Mouse (Mus musculus): ENCODE measurements around the gene Kif6.

The Kif6 gene

DNA sequence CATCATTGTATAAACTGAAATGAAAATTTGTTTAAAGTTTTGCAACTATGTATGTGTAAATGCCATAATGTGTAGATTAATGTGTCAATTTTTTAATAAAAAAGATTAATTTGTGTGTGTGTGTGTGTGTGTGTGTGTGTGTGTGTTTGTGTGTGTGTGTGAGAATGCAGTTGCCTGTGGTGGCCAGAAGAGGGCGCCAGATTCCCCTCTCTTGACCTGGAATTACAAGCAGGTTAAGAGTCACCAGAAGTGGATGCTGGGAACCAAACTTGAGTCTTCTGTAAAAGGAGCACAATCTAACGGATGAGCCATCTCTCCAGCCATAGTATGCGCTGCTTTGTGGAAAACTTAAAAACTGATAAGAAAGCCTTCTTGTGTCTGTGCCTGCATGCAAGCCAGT, 121.4 kb downstream of the Kif6 start:
- DNase-seq (ENCODE audit: extremely low read depth, low read depth): no peak

DNA sequence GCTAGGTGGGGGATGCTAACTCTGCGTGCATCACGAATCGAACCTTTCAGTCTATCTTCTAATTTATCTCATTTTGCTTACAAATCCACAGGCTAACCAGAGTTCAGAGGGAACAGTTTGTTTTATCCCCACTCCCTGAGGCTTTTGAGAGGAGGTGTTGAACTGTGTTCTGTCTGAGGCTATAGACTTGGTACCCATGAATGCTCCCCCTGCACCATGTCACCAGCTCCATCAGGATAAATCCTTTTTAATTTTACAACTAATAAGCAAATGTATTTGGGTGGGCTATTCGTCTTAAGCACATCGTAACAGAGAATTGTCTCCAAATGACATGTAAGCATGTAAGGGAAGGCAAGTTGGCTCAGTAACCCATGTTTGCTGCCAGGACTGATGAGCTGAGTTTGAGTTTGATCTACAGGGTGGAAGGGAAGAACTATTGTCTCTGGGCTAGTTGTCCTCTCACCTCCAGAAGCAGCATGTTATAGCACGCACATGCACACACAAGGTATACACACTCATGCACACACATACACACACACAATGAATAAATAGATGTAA, 122.4 kb downstream of the Kif6 start:
- DNase-seq (ENCODE audit: extremely low read depth, low read depth): no peak

DNA sequence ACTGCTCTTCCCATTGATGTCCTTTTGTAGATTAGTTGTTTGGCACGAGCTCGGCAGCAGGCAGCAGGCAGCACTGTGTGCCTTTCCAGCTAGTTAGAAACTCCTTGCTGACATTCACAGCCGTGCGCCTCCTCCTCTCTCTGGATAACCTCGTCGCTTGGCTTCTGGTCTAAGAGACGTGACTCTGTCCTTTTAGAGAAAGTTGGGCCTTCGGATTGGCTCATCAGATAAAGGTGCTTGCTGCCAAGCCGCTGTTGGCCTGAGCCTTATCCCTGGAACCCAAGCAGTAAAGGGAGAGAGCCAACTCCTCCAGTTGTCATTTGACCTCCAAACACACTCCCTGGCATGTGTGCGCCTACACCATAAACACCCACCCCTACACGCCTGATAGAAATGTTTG, 123.4 kb downstream of the Kif6 start:
- DNase-seq (ENCODE audit: extremely low read depth, low read depth): no peak

DNA sequence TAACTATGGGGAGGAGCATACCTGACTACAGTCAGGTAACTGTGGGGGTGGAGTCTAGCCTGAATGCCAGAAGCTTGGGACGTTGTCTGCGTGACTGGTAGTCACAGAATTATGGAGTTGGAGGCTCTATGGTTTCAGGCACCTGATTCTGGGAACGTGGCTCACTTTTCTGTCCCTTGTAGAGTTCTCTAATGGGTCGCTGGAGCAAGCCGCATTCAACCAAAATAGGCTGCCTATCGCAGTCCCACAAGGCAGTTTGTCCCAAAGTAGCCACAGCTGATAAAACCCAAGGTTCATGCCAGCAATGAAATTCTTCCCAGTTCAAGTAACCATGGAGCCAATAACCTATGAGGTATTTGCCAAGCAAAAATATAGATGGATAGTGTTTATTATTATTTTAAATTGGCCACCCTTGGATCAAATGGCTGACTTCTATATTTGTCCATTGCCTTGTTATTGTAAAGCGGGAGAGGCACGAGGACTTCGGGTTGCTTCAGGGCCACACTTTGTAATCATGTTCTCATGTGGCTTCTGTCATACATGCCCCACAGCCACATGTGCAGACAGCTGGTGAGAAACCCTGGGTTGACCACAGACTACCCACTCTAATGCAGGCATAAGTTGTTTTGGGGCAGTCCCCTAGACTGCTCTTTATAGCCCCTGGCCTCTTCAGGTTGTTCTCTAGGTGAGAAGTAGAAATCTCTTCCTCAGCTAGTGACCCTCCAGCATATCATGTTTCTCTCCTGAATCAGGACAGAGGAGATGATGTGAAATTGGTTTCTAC, 125.2 kb downstream of the Kif6 start:
- no peak for DNase-seq (ENCODE audit: extremely low read depth, low read depth)

DNA sequence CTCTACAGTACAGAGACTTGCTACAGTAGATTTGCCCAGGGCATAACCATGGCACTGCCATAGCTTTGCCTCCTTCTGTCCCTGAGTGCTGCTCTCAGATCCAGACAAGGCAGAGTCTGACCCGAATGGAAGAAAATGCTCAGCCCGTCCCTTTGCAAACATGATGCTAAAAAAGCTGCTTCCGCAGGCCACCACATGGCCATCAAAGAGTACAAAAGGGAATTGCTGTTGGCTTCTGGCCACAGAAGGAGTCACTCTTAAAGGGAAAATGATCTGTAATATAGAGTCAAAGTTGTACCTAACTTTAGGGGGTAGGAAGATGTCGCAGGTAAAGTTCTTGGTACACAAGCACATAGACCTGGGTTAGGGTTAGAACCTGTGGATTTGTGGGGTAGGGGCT, 126.2 kb downstream of the Kif6 start:
- no peak for DNase-seq (ENCODE audit: extremely low read depth, low read depth)

DNA sequence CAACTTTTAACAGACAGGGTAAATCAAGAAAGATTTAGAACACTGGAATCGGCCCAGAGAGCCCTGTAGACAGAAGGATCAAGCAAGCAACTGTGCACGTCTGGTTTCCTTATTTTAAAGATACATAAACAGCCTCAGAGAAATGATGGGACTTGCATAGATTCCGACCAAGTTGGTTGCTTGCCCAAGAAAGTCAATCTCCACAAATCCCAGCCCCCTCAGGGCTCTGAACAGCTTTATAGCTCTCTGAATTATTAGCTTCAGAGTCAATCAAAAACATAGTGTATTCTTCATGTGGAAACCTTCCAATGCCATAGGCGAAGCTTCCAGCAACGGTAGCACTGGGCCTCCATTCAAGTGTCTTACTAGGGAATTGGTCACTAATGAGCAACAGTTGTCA, 127.0 kb downstream of the Kif6 start:
- DNase-seq (ENCODE audit: extremely low read depth, low read depth): no peak

DNA sequence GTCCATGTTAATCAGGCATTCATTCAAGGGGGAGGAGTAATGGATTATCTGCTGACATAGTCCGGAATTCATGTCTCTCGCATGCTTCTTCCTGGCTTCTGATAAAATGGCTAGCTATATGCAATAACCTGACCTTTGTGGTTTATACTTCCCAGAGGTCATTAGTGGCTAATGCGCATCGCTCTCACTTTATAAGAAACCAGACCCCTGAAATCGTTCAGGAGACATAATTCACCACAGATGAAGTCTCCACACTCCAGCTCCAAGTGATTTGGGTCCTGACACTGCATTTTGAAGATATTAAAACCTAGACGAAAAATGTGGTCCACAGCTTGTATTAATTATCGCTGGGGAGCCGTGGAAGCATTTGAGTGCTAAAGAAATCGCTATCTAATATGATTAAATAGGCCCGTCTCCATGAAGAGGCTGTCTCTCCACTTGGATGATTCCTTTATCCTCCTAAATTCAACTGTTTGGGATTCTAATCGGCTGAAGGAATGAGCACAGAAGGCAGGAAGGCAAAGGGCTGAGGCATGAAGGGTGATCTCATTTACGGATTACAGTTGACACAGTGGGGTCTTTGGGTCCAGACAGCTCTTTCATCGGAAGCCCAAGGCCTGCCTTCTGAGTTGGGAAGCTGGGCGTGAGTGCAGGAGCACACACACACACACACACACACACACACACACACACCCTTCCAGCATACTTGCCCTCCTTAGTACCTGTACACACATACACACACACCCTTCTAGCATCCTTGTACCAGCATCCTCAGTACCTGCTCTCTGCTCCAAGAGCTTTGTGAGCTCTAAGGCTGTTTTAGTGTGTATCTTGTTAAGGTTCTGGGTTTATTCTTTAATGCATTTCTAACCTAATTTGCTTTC, 128.9 kb downstream of the Kif6 start:
- no peak for DNase-seq (ENCODE audit: extremely low read depth, low read depth)

DNA sequence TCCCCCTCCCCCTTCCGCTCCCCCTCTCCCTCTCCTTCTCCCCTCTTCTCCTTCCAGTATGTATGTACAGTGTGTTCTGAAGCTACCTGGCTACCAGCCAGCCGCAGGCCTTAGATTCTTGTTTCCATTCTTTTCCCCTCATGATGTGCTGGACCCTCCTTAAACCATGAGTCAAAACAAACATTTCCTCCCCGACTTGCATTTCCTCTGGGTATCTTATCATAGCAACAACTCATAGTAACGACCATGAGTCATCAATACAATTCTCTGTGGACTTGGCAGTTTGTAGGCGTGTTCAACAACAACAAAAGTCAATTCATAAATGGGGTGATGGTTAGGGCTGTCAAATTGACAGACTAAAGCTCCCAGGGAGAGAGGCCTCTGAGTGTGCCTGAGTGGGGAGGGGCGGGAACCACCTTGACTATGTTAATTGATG, 136.0 kb downstream of the Kif6 start:
- no peak for DNase-seq (ENCODE audit: extremely low read depth, low read depth)

DNA sequence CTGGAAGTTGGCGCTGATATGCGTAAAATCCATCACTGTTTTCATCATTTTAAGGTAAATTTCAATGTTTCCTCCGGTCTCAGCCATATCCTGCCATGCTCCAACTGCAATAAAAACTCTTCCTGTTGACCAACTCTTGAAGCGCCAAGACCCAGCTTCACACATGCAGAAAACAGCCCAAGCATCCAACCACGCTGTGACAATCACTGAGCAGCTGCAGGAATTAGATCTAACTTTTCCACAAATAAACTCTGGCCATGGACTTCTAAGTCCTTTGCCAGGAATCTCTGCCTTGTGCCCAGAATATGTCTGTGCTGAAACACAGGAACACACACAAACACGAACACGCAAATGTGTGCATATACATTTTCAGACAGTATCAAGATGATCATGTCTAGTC, 138.9 kb downstream of the Kif6 start:
- no peak for DNase-seq (ENCODE audit: extremely low read depth, low read depth)

DNA sequence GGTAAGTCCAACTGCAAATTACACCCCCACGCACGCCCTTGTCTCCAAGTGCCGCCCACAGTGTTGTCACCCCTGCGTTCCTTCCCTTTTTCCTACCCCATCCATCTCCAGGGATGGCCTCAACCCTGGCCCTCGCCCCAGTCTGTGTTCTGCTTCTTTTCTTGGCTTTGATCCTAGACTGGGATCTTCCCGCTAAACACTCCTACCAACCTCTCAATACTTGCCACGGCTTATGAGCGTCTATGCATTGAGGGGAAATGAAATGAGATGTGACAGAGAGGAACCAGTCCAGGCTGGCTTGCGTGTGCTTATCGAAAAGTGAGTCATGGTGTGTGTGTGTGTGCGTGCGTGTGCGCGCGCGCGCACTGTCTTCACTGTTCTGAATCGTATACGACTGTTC, 141.9 kb downstream of the Kif6 start:
- DNase-seq (ENCODE audit: extremely low read depth, low read depth): no peak

DNA sequence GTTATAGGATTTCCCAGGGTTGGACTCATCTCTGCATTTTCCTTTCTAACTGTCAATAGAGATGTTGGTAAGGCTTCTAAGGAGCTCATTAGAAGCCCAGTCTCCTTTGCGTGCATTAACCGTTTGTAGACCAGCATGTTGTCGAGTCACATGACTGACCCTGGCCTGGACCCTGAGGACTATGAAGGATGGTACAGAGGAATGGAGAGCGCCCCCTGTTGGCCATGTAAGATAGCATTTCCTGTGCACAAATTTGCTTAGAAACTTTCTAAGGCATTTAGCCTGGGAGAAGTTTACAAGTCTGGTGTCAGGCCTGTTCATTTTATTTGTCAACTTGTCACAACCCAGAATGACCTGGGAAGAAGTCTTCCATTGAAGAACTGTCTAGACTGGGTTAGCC, 144.1 kb downstream of the Kif6 start:
- DNase-seq (ENCODE audit: extremely low read depth, low read depth): no peak

DNA sequence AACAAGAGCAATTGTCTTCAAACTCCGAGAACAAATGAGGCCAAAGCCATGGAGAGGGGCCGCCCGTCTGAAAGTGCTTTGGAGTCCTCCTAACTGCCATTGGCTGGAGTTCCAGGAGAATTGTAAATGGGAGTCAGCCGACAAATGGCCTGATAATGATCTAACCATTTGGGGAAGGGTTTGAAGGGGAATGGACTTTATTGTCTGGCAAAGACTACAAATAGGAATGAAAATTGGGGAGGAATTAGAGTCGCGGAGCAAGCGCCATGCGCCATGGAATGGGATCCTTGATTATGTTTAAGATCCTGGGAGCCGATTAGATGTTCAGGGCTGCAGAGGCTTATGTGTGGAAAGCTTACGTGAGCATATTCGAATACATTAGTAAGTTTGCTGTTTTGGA, 146.3 kb downstream of the Kif6 start:
- no peak for DNase-seq (ENCODE audit: extremely low read depth, low read depth)

DNA sequence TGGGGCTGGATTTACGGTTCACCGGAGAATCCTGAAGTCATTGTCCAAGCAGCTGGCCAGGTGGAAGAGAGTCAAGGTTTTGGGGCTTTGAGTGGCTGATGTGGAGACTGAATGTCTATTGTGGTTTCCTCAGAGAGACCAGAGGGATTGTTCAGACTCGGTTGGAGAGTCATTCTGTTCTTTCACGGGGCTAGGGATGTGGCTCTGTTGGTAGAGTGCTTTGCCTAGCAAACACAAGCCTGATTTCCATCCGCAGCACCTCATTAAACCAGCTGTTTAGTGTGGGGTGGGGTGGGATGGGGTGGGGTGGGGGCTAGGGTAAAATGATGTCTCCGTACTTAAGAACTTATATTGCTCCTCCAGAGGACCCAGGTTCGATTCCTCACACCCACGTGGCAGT, 146.9 kb downstream of the Kif6 start:
- DNase-seq (ENCODE audit: extremely low read depth, low read depth): no peak

DNA sequence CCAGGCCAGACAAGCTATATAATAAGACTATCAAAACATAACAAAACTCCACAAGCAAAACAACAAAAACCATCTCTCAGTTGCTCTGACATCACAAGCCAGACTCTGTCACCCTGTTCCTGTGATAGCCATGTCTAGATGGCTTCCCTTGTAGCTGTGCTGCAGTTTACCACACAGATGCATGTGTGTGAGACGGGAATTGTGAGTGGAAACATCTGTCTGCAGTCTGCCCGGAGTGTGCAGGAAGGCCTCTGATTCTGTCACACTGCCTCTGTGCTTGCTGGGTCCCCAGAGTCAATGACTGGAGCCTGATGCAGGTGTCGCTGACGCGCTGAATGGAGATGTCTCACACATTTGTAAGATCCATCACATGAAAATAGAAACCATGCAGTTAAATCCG, 150.0 kb downstream of the Kif6 start:
- DNase-seq (ENCODE audit: extremely low read depth, low read depth): no peak

DNA sequence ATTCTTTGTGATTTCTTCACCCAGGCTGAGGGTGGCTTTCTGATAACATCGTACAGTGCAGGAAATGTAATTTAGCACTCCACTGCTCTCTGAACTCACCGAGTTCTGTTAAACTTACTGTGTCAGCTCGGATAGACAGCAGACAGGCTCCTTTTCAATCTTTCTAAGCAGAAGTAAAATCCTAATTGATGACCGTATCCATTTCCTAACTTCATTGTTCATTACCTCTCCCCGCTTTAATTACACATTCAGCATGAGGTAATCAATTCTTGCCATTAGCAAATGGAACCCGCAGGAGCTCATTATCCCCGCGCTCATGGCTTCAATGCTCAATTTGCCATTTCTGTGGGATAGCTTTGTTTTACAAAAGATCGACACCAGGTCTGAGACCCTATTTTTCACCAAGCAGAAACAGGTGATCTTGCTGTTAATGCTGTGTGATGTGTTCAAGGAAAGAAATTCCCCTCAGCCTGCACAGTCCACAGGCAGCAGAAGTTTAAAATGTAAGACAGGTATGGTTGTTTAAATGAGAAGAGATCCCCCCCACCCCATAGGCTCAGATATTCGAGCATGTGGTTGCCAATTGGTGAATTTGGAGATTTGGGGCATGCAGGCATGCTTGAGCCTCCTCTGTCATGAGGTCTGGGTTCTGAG, 152.9 kb downstream of the Kif6 start:
- DNase-seq (ENCODE audit: extremely low read depth, low read depth): no peak

DNA sequence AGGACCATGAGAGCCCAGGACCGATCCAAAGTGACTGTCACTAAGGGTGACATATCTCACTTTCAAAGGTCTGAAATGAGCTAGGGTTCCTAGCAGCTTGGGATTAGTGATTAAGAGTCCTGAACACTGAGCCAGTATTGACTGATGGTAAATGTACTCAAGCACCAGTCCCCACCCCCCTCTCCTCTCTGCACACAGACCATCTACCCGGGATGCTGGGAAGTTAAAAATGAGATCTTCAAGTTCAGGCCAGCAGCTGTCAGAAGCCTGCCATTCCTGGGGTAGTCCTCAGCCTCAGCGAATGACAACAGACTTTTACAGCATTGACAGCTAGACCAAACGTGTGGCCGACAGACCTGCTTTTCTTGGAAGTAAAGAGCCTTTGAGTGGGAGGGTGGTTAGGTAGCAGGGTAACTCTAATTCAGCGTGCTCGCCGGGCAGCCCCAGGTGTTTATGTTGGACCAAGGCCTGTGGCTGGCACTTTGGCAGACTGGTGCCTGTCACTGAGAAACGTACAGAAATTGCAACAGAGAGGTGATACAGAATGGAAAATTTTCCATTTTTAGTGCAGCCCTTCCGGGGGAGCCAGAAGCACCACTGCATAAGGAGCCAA, 156.9 kb downstream of the Kif6 start:
- no peak for DNase-seq (ENCODE audit: extremely low read depth, low read depth)

DNA sequence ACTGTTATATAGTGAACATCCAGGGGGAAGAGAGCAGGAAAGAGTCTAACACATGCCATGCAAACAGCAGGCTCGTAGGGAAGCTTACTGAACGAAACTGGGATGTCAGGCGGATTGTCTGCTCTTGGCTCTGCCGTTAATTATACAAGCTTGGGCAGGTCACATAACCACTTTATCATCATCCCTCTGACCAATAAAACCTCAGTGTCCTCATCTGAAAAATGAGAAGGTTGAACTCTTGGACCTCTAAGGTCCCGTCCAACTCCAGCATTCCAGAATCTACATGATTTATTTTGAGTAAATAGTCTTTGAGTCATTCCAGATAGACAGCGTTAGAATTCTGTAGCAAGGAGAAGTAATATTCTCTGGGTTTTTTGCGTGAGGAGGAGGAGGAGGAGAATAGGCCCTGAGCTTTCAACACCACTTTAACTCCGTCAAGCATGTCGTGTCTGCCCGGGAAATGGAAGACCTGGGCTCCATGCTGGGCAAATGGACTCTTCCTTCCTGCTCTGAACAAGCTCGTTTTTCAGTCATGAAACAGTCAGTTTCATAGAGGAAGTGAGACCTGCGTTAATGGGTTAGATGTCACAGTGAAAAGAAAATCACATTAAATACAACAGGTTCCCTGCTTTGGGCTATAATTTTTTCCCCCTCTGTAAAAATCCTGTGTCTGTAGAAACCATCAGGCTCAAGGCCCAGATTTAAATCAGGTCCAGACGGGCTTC, 162.3 kb downstream of the Kif6 start:
- DNase-seq (ENCODE audit: extremely low read depth, low read depth): no peak

DNA sequence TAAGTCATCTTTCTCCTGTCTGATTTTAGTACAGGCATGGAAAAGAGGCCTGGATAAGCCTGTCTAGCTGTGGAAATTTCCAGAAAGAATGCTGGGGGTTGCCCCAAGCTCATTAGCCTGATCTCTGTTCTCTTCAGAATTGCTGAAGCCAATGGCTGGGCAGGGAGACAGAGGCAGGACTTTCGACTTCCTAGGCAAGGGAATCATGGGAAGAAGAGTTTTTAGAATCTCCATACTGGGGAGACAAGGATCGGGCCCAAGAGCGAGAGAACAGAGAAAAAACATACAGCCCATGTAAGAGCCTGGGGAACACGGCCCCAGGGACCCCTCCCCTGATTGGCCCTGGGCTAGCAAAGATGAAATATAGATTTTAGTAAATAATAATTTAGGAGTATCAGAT, 164.1 kb downstream of the Kif6 start:
- DNase-seq (ENCODE audit: extremely low read depth, low read depth): no peak

DNA sequence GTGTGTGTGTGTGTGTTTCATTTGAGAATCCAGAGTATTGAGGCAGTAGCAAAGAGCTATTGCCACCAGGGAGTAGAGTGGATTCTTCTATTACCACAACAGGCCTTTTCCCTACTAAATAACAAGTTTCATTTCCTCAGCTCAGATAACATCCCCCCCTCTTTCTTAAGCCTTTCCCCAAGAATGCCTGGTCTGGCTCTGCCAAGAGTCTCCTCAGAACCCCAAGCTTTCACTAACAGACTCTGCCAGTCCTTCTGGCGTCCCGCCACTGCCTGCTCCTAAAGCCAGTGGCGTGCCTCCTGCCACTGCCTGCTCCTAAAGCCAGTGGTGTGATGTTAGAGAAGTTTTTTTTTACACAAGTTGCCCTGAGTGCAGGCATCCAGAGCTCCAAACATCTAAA, 164.6 kb downstream of the Kif6 start:
- DNase-seq (ENCODE audit: extremely low read depth, low read depth): no peak

DNA sequence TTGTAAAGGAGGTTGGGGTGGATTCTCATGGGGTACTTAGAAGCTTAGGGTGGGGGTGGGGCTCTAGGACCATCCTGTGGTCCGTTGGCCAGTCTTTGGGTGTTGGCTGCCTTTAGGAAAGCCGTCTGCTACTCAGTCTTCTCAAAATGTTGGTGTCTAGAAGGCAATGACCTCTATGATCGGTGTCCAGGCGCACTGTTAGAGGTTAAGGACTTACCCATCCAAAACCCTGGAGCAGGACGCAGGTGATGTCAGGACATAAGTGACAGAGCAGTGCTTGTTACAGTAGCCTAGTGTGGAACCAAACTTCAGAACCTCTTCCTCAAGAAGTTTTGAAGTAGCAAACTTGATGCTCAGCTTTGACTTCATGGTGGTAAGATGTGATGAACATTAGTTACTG, 170.9 kb downstream of the Kif6 start:
- no peak for DNase-seq (ENCODE audit: extremely low read depth, low read depth)

DNA sequence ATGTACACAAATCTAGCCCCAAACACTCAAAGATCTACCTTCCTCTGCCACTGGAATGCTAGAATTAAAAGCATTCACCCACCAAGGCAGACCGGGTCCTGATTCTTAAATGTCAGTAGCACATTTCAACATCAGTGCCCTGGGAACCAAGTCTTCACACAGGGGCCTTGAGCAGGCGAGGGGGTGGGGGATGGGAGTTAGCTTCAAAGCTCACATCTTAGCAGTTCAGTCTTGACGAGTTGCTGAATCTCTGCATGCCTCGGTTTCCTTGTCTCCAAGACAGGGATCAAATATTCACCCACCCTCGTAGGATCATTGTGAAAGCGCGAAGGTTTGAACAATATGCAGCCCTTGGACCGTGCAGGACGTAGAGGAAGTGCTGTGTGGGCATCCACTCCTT, 172.4 kb downstream of the Kif6 start:
- no peak for DNase-seq (ENCODE audit: extremely low read depth, low read depth)
